In genomic region chr8:88991780-88992509, GRCm38 (mm10) we compare ENCODE assay signal across 11 mouse cellular contexts. TPM values are rescaled to one million over a fixed set of nuclear protein-coding genes. Genes with fewer than 3 reads are reported as not detected.
"Had no signal": no experiment of that assay in that cellular context is flagged by ENCODE, and none has a peak within 500 bp of the region (broad histone marks: within the 10 kb centered on the region; RNA-seq: fewer than 3 reads in every experiment).

No protein-coding gene starts in this region.

- H3K9me3 ChIP-seq: limb, embryonic 12.5 days; liver, embryonic 13.5 days; lung, embryonic 15.5 days; midbrain, embryonic 13.5 days; stomach, embryonic 15.5 days had no signal

- H3K9ac ChIP-seq: limb, embryonic 12.5 days; liver, embryonic 13.5 days; liver, postnatal 0 days; lung, embryonic 15.5 days; midbrain, embryonic 13.5 days; stomach, embryonic 15.5 days had no signal

- H3K4me3 ChIP-seq: limb, embryonic 12.5 days; liver, embryonic 13.5 days; lung, embryonic 15.5 days; midbrain, embryonic 13.5 days; stomach, embryonic 15.5 days had no signal

- H3K4me2 ChIP-seq: limb, embryonic 12.5 days; liver, embryonic 13.5 days; lung, embryonic 15.5 days; midbrain, embryonic 13.5 days; stomach, embryonic 15.5 days had no signal

- H3K36me3 ChIP-seq: limb, embryonic 12.5 days; liver, embryonic 13.5 days; lung, embryonic 15.5 days; midbrain, embryonic 13.5 days; stomach, embryonic 15.5 days had no signal

- ATAC-seq: midbrain, embryonic 13.5 days had no signal

- H3K27ac ChIP-seq: limb, embryonic 12.5 days; liver, embryonic 13.5 days; lung, embryonic 15.5 days; macrophage; midbrain, embryonic 13.5 days; stomach, embryonic 15.5 days had no signal

- DNase-seq: liver, embryonic 13.5 days; liver, postnatal 0 days; lung, postnatal 14 days; thymus, adult 2 months; thymus, postnatal 36 days had no signal

- H3K27me3 ChIP-seq: liver, embryonic 13.5 days; lung, embryonic 15.5 days; stomach, embryonic 15.5 days had no signal

- H3K4me1 ChIP-seq: limb, embryonic 12.5 days; liver, embryonic 13.5 days; lung, embryonic 15.5 days; midbrain, embryonic 13.5 days; stomach, embryonic 15.5 days had no signal

RNA-seq across cellular contexts. Expression of gene Sall1, which starts 52.0 kb away (rescaled TPM):
- total RNA-seq: megakaryocyte-erythroid progenitor cell, adult 5-6 weeks had no signal
- polyA plus RNA-seq: macrophage had no signal
